Mouse (Mus musculus) thymus, adult 2 months (tissue): ENCODE results near the gene Tmem11.
A peak's percentile ranks its signal among the peaks of the same experiment; 100 is the strongest.

Experiments
- CTCF ChIP-seq: fragments of 200-500 bp; IDR thresholded peaks from 2 replicates; pipeline ENCODE4 v1.5.1; 2012; ENCODE audit warnings: mild to moderate bottlenecking, control low read depth, low read length, moderate library complexity, borderline replicate concordance; ENCODE audit not compliant: control insufficient read depth, poor library complexity, insufficient read depth; ENCODE audit errors: extremely low read depth
- POLR2A ChIP-seq: fragments of 200-500 bp; IDR thresholded peaks from 2 replicates; pipeline ENCODE4 v1.6.1; 2012; ENCODE audit warnings: mild to moderate bottlenecking, low read length, control low read depth, moderate library complexity; ENCODE audit not compliant: control insufficient read depth, poor library complexity, insufficient read depth; ENCODE audit errors: extremely low read depth

DNA sequence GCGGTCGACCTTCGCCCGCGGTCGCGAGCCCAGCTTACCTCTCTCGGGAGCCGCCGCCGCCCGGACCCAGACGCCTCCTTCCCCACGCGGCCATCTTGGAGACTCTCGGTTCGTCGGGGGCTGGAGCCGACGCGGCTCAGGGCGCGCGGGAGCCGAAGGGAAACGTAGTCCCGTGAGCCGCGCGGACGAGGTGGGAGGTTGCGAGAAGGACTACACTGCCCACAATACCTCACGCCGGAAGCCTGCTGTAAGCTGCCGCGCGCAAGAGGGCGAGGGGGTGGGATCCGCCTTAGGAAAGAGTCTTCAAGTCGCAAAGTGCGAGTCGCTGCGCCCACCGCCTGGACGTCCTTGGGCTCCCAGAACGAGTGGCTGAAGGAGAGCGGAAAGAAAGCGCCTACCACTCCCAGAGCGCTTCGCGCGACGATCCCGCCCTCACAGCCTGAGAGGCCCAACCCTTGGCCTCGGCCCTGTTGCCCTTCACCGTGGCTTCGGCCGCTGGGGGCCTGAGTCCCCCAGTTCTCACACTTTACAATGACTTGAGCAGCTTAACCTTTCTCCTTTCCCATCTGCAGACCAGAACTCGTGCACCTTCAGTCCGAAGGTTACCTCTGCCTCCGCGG lies at the start of gene Tmem11:
- TF ChIP-seq POLR2A (peak; percentile 67), CTCF (0 out of 2 replicates have a peak, but pooled peaks have one; percentile 6)
